Mouse (Mus musculus) erythroblast, embryonic 14.5 days (primary cell): ENCODE data around the gene Hoxb9.

ENCODE experiments used
- GATA1 ChIP-seq: IDR thresholded peaks from 2 replicates; pipeline ENCODE4 v1.6.1; 2012; ENCODE audit warnings: low read length, inconsistent platforms, mixed read lengths
- TAL1 ChIP-seq: IDR thresholded peaks from 3 replicates; pipeline ENCODE4 v1.6.1; 2012; ENCODE audit warnings: low read length, inconsistent platforms, mixed read lengths

DNA sequence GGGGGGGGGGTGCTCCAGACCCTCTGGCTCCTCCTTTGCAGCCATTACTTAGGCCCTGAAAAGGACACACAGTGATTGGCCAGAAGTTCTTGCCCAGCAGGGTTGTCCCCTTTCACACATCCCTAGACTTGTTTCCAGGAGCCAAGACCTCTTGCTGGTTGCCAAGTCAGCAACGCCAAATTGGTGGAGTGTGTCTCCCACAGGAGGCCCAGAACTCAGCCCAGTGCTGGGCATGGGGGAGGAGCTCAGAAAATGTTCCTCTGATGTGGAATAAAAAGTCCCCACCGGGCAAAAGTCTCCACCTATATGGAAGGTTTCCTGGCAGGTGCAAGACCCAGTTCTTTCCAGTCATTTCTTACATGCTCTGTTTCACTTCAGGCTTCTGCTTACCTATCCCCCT, 12.2 kb upstream of the Hoxb9 start:
- TF ChIP-seq TAL1: no peak
- no peak for TF ChIP-seq GATA1
